Mouse (Mus musculus): ENCODE measurements around the gene Gm44790. TPM values are rescaled to one million over a fixed set of nuclear protein-coding genes. Genes with fewer than 3 reads are reported as not detected.
A peak's percentile ranks its signal among the peaks of the same experiment; 100 is the strongest.

The Gm44790 gene
- polyA plus RNA-seq, 1 experiment from 2014 or later, result 0.37 TPM

GRCm38 (mm10) chr6:86473077-86473476 is 46.6 kb downstream of the Gm44790 start:
- Histone ChIP-seq H3K27me3 (ENCODE audit: control insufficient read depth, insufficient read depth, low read length) (no peaks in the 10 kb centered on the region), H3K4me3 (ENCODE audit: low read depth, low read length) (peak overlapping the region; percentile 14), H3K4me2 (ENCODE audit: low read depth, low read length, severe bottlenecking) (peak overlapping the region; percentile 39), H3K9me3 (ENCODE audit: control insufficient read depth, low read length) (no peaks in the 10 kb centered on the region), H3K27ac (ENCODE audit: low read depth, low read length) (peak overlapping the region; percentile 89), H3K36me3 (ENCODE audit: control insufficient read depth, insufficient read depth, low read length) (no peaks in the 10 kb centered on the region), H3K9ac (ENCODE audit: low read length) (peak overlapping the region; percentile 55), H3K4me1 (replicated peaks; ENCODE audit: control insufficient read depth, insufficient read depth, low read length) (peaks cover 8% of the 10 kb centered on the region)
- no peak; the same call in 1 of the 2 replicates for ATAC-seq (replicated peaks; ENCODE audit: low FRiP score)
- WGBS, result 76% methylated on average over 7 of the region's 7 CpGs
- peak; percentile 63 for DNase-seq (ENCODE audit: low spot score)

DNA sequence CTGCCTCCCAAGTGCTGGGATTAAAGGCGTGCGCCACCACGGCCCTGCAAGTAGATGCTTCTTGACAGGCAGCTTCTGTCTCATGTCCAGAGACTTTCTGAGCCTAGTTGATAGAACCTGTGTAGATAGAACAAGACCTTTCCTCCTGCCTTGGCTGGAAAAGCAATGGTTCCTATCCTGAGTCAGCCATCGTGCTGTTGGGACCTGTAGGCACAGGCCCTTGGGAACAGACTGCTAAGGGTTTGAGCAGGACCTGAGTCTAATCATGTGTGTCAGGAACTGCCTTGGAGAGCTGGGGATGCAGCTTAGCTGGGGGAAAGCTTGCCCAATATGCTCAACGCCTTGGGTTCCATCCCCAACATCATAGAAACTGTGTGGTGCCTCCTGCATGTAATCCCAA is 47.6 kb downstream of the Gm44790 start:
- H3K36me3 ChIP-seq (ENCODE audit: control insufficient read depth, insufficient read depth, low read length), result no peaks in the 10 kb centered on the region
- H3K4me3 ChIP-seq (ENCODE audit: low read depth, low read length), result no peak overlapping the region
- H3K4me1 ChIP-seq (replicated peaks; ENCODE audit: control insufficient read depth, insufficient read depth, low read length), result peaks cover 8% of the 10 kb centered on the region
- H3K27me3 ChIP-seq (ENCODE audit: control insufficient read depth, insufficient read depth, low read length), result no peaks in the 10 kb centered on the region
- ATAC-seq (replicated peaks; ENCODE audit: low FRiP score) (no peak), DNase-seq (ENCODE audit: low spot score) (no peak)
- no peak overlapping the region for H3K4me2 ChIP-seq (ENCODE audit: low read depth, low read length, severe bottlenecking)
- 97% methylated on average over 5 of the region's 5 CpGs for WGBS
- H3K9me3 ChIP-seq (ENCODE audit: control insufficient read depth, low read length), result no peaks in the 10 kb centered on the region
- H3K9ac ChIP-seq (ENCODE audit: low read length), result no peak overlapping the region
- no peak overlapping the region for H3K27ac ChIP-seq (ENCODE audit: low read depth, low read length)

DNA sequence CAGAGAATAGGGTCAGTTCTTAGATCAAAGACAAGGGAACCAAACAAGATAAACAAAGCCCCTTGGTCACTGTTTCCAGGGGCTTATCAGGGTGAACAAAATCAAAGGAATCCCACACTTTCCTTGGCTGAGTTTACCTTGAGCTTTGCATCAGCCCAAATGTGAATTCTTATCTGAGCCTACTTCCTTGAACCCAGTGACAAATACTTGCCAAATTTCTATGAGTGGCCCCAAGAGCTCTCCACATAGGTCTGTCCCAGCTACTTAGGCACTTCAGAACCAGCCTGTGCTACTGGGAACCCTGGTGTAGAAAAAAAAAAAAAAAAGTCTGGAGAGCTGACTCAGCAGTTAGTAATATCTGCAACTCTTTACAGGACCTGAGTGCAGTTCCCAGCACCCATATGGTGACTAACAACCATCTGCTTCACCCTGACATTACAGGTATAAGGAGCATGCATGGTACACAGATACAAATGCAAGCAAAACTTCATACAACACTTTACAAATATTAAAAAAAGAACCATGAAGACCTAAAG is 48.3 kb downstream of the Gm44790 start:
- H3K4me2 ChIP-seq (ENCODE audit: low read depth, low read length, severe bottlenecking), result no peak overlapping the region
- DNase-seq (ENCODE audit: low spot score), result no peak
- peaks cover 8% of the 10 kb centered on the region for H3K4me1 ChIP-seq (replicated peaks; ENCODE audit: control insufficient read depth, insufficient read depth, low read length)
- no peak overlapping the region for H3K27ac ChIP-seq (ENCODE audit: low read depth, low read length)
- no peaks in the 10 kb centered on the region for H3K9me3 ChIP-seq (ENCODE audit: control insufficient read depth, low read length)
- H3K36me3 ChIP-seq (ENCODE audit: control insufficient read depth, insufficient read depth, low read length), result no peaks in the 10 kb centered on the region
- H3K4me3 ChIP-seq (ENCODE audit: low read depth, low read length), result no peak overlapping the region
- ATAC-seq (replicated peaks; ENCODE audit: low FRiP score), result no peak
- H3K9ac ChIP-seq (ENCODE audit: low read length), result no peak overlapping the region
- H3K27me3 ChIP-seq (ENCODE audit: control insufficient read depth, insufficient read depth, low read length), result no peaks in the 10 kb centered on the region

- Histone ChIP-seq H3K4me3 (ENCODE audit: low read depth, low read length) (no peak overlapping the region), H3K4me1 (replicated peaks; ENCODE audit: control insufficient read depth, insufficient read depth, low read length) (peaks cover 9% of the 10 kb centered on the region), H3K27ac (ENCODE audit: low read depth, low read length) (no peak overlapping the region), H3K9ac (ENCODE audit: low read length) (no peak overlapping the region), H3K9me3 (ENCODE audit: control insufficient read depth, low read length) (no peaks in the 10 kb centered on the region), H3K4me2 (ENCODE audit: low read depth, low read length, severe bottlenecking) (no peak overlapping the region), H3K27me3 (ENCODE audit: control insufficient read depth, insufficient read depth, low read length) (no peaks in the 10 kb centered on the region), H3K36me3 (ENCODE audit: control insufficient read depth, insufficient read depth, low read length) (no peaks in the 10 kb centered on the region)
- ATAC-seq (replicated peaks; ENCODE audit: low FRiP score), result no peak
- DNase-seq (ENCODE audit: low spot score), result no peak
- 79% methylated on average over 9 of the region's 9 CpGs for WGBS
These were observed 49.2 kb downstream of the Gm44790 start for GRCm38 (mm10) chr6:86475462-86476167.

GRCm38 (mm10) chr6:86476931-86477330 is 50.5 kb downstream of the Gm44790 start:
- no peak overlapping the region for H3K4me2 ChIP-seq (ENCODE audit: low read depth, low read length, severe bottlenecking)
- WGBS, result 86% methylated on average over 5 of the region's 5 CpGs
- no peak overlapping the region for H3K9ac ChIP-seq (ENCODE audit: low read length)
- DNase-seq (ENCODE audit: low spot score), result no peak
- no peaks in the 10 kb centered on the region for H3K36me3 ChIP-seq (ENCODE audit: control insufficient read depth, insufficient read depth, low read length)
- H3K27ac ChIP-seq (ENCODE audit: low read depth, low read length), result no peak overlapping the region
- H3K4me1 ChIP-seq (replicated peaks; ENCODE audit: control insufficient read depth, insufficient read depth, low read length), result peaks cover 10% of the 10 kb centered on the region
- no peaks in the 10 kb centered on the region for H3K27me3 ChIP-seq (ENCODE audit: control insufficient read depth, insufficient read depth, low read length)
- no peaks in the 10 kb centered on the region for H3K9me3 ChIP-seq (ENCODE audit: control insufficient read depth, low read length)
- H3K4me3 ChIP-seq (ENCODE audit: low read depth, low read length), result no peak overlapping the region
- ATAC-seq (replicated peaks; ENCODE audit: low FRiP score), result no peak

DNA sequence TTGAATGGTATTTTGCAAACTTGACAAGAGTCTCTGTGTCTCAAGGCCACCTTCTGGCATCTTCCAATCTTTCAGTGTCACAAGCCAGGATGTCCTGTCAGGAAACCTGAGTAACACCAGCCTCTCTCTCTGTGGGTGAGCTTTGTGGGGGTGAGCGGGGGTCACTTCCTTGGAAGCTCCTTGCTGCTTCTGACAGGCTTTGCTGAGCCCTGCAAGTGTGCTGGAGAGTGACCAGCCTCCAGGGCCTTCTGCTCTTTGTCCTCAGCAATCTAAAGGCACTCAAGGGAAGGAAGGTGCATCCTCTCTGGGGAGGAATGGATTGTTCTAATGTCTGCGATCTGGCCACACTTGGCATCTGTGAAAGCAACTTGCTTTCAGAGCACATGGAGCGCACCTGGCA is 52.9 kb downstream of the Gm44790 start:
- no peak overlapping the region for H3K27ac ChIP-seq (ENCODE audit: low read depth, low read length)
- 59% methylated on average over 3 of the region's 3 CpGs for WGBS

GRCm38 (mm10) chr6:86479816-86480188 is 53.3 kb downstream of the Gm44790 start:
- Histone ChIP-seq H3K9me3 (ENCODE audit: control insufficient read depth, low read length) (no peaks in the 10 kb centered on the region), H3K9ac (ENCODE audit: low read length) (no peak overlapping the region), H3K27ac (ENCODE audit: low read depth, low read length) (no peak overlapping the region), H3K4me3 (ENCODE audit: low read depth, low read length) (no peak overlapping the region), H3K36me3 (ENCODE audit: control insufficient read depth, insufficient read depth, low read length) (no peaks in the 10 kb centered on the region), H3K4me2 (ENCODE audit: low read depth, low read length, severe bottlenecking) (no peak overlapping the region), H3K27me3 (ENCODE audit: control insufficient read depth, insufficient read depth, low read length) (no peaks in the 10 kb centered on the region), H3K4me1 (replicated peaks; ENCODE audit: control insufficient read depth, insufficient read depth, low read length) (peaks cover 2% of the 10 kb centered on the region; the same call in 1 of the 2 replicates)
- no peak for ATAC-seq (replicated peaks; ENCODE audit: low FRiP score)
- no peak for DNase-seq (ENCODE audit: low spot score)

More for the DNA sequence above, 52.9 kb downstream of the Gm44790 start:
- no peak overlapping the region for H3K4me3 ChIP-seq (ENCODE audit: low read depth, low read length)
- ATAC-seq (replicated peaks; ENCODE audit: low FRiP score) (no peak), DNase-seq (ENCODE audit: low spot score) (no peak)
- no peaks in the 10 kb centered on the region for H3K27me3 ChIP-seq (ENCODE audit: control insufficient read depth, insufficient read depth, low read length)
- peaks cover 2% of the 10 kb centered on the region; the same call in 1 of the 2 replicates for H3K4me1 ChIP-seq (replicated peaks; ENCODE audit: control insufficient read depth, insufficient read depth, low read length)
- no peaks in the 10 kb centered on the region for H3K9me3 ChIP-seq (ENCODE audit: control insufficient read depth, low read length)
- no peak overlapping the region for H3K4me2 ChIP-seq (ENCODE audit: low read depth, low read length, severe bottlenecking)
- no peak overlapping the region for H3K9ac ChIP-seq (ENCODE audit: low read length)
- no peaks in the 10 kb centered on the region for H3K36me3 ChIP-seq (ENCODE audit: control insufficient read depth, insufficient read depth, low read length)

DNA sequence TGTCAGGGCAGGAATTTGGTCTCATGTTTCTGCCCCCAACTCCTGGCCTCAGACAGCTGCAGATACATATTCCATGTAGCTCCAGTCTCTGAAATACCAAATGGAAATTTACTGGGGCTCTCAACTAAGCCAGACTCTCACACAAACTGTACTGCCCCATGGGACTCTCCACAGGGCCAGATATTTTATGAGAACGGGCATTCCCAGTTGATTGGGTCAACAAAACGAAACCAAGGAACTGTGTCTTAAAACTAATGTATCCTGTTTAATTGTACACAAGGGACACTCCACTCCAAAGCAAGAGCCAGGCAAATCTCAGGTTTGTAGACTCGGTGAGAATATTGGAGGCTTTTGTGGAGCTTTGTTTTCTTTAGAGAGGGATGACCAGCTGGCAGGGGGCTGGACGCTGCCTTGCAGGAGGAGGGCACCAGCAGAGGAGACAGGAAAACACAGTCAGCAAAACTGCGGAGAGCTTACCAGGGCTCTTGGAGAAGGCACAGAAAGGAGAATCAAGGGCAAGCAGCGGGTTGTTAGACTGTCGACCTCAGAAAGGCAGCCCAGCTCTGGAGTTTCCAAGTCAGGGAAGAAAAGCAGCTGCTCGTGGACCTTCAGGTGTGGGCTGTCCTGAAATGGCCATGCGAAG is 53.9 kb downstream of the Gm44790 start:
- no peak overlapping the region for H3K4me3 ChIP-seq (ENCODE audit: low read depth, low read length)
- no peak overlapping the region for H3K4me2 ChIP-seq (ENCODE audit: low read depth, low read length, severe bottlenecking)
- H3K9ac ChIP-seq (ENCODE audit: low read length), result peak overlapping the region; percentile 6; the same call in 1 of the 2 replicates
- WGBS, result 51% methylated on average over 9 of the region's 9 CpGs
- DNase-seq (ENCODE audit: low spot score) (no peak), ATAC-seq (replicated peaks; ENCODE audit: low FRiP score) (no peak)
- H3K9me3 ChIP-seq (ENCODE audit: control insufficient read depth, low read length), result no peaks in the 10 kb centered on the region
- no peaks in the 10 kb centered on the region for H3K36me3 ChIP-seq (ENCODE audit: control insufficient read depth, insufficient read depth, low read length)
- H3K27me3 ChIP-seq (ENCODE audit: control insufficient read depth, insufficient read depth, low read length), result no peaks in the 10 kb centered on the region
- H3K27ac ChIP-seq (ENCODE audit: low read depth, low read length), result no peak overlapping the region
- peaks cover 2% of the 10 kb centered on the region; the same call in 1 of the 2 replicates for H3K4me1 ChIP-seq (replicated peaks; ENCODE audit: control insufficient read depth, insufficient read depth, low read length)

Measured in forebrain, embryonic 11.5 days (tissue).